Mouse (Mus musculus): ENCODE measurements around the gene Osbpl3. TPM values are rescaled to one million over a fixed set of nuclear protein-coding genes. Genes with fewer than 3 reads are reported as not detected.

Osbpl3 gene
- polyA plus RNA-seq, 1 experiment from 2014 or later, result 15.1 TPM

- Histone ChIP-seq H3K36me3 (no peaks in the 10 kb centered on the region), H3K4me2 (no peak overlapping the region), H3K27me3 (no peaks in the 10 kb centered on the region), H3K4me3 (no peak overlapping the region), H3K4me1 (no peaks in the 10 kb centered on the region), H3K27ac (no peak overlapping the region), H3K9ac (no peak overlapping the region), H3K9me3 (no peaks in the 10 kb centered on the region)
- WGBS, result 63% methylated on average over 3 of the region's 3 CpGs
- no peak for ATAC-seq (ENCODE audit: insufficient number of reproducible peaks, insufficient read depth, low FRiP score, low TSS enrichment, low read depth)
Observed at GRCm38 (mm10) chr6:50466451-50466850, 10.4 kb upstream of the Osbpl3 start.

GRCm38 (mm10) chr6:50464690-50465485, 8.9 kb upstream of the Osbpl3 start:
- Histone ChIP-seq H3K9ac (no peak overlapping the region), H3K4me1 (no peaks in the 10 kb centered on the region), H3K4me2 (no peak overlapping the region), H3K27ac (no peak overlapping the region), H3K27me3 (no peaks in the 10 kb centered on the region), H3K4me3 (no peak overlapping the region), H3K36me3 (no peaks in the 10 kb centered on the region), H3K9me3 (no peaks in the 10 kb centered on the region)
- ATAC-seq (ENCODE audit: insufficient number of reproducible peaks, insufficient read depth, low FRiP score, low TSS enrichment, low read depth), result no peak
- WGBS, result 78% methylated on average over 9 of the region's 9 CpGs

- H3K27ac ChIP-seq, result no peak overlapping the region
- no peaks in the 10 kb centered on the region for H3K27me3 ChIP-seq
- no peak overlapping the region for H3K4me2 ChIP-seq
- H3K4me3 ChIP-seq, result no peak overlapping the region
- no peak for ATAC-seq (ENCODE audit: insufficient number of reproducible peaks, insufficient read depth, low FRiP score, low TSS enrichment, low read depth)
- WGBS, result 87% methylated on average over 4 of the region's 4 CpGs
- H3K36me3 ChIP-seq, result no peaks in the 10 kb centered on the region
- H3K9me3 ChIP-seq, result no peaks in the 10 kb centered on the region
- H3K9ac ChIP-seq, result no peak overlapping the region
- no peaks in the 10 kb centered on the region for H3K4me1 ChIP-seq
Observed at GRCm38 (mm10) chr6:50462026-50462425, 6.0 kb upstream of the Osbpl3 start.

DNA sequence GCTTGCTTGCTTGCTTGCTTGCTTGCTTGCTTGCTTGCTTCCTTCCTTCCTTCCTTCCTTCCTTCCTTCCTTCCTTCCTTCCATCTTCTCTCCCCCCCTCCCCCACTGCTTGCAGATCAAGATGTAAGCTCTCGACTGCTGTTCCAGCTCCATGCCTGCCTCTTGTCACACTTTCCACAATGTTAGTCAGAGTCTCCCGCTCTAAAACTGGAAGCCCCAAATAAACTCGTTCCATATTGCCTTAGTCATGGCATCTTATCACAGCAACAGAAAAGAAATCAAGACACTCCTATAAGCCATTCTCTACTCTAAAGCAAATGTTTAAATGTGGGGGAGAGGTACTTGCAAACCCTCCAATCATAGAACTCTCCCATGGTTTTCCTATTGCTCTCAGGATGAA, 5.6 kb upstream of the Osbpl3 start:
- Histone ChIP-seq H3K27ac (no peak overlapping the region), H3K9me3 (no peaks in the 10 kb centered on the region), H3K36me3 (no peaks in the 10 kb centered on the region), H3K4me2 (no peak overlapping the region), H3K4me1 (no peaks in the 10 kb centered on the region), H3K27me3 (no peaks in the 10 kb centered on the region), H3K9ac (no peak overlapping the region), H3K4me3 (no peak overlapping the region)
- WGBS, result 81% methylated on average over 3 of the region's 3 CpGs
- ATAC-seq (ENCODE audit: insufficient number of reproducible peaks, insufficient read depth, low FRiP score, low TSS enrichment, low read depth), result no peak

GRCm38 (mm10) chr6:50460646-50461045, 4.6 kb upstream of the Osbpl3 start:
- no peaks in the 10 kb centered on the region for H3K27me3 ChIP-seq
- no peak overlapping the region for H3K27ac ChIP-seq
- no peak overlapping the region for H3K9ac ChIP-seq
- no peak overlapping the region for H3K4me2 ChIP-seq
- no peaks in the 10 kb centered on the region for H3K36me3 ChIP-seq
- no peaks in the 10 kb centered on the region for H3K9me3 ChIP-seq
- H3K4me1 ChIP-seq, result no peaks in the 10 kb centered on the region
- no peak overlapping the region for H3K4me3 ChIP-seq
- no peak for ATAC-seq (ENCODE audit: insufficient number of reproducible peaks, insufficient read depth, low FRiP score, low TSS enrichment, low read depth)
- WGBS, result 86% methylated on average over 5 of the region's 5 CpGs

DNA sequence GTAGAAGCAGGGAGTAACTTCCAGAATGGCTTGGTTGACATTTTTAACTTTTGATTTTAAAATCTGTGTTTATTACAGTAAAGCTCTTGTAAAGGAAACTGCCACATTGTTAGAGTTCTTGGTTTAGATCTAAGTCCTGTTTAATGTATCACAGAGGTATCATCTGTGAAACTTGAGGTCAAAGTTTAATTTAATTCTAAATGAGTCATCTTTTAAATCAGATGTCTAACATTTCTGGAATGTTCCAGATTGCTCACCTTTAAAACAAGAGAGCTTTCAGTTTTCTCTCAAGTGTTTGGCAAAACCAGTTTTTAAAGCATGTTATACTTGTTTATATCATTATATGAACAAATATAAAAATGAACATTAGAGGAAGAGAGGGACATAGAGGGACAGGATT, 4.2 kb upstream of the Osbpl3 start:
- Histone ChIP-seq H3K4me2 (no peak overlapping the region), H3K4me1 (peaks cover under 1% of the 10 kb centered on the region), H3K4me3 (no peak overlapping the region), H3K9ac (no peak overlapping the region), H3K9me3 (no peaks in the 10 kb centered on the region), H3K36me3 (no peaks in the 10 kb centered on the region), H3K27me3 (no peaks in the 10 kb centered on the region), H3K27ac (no peak overlapping the region)
- no peak for ATAC-seq (ENCODE audit: insufficient number of reproducible peaks, insufficient read depth, low FRiP score, low TSS enrichment, low read depth)

DNA sequence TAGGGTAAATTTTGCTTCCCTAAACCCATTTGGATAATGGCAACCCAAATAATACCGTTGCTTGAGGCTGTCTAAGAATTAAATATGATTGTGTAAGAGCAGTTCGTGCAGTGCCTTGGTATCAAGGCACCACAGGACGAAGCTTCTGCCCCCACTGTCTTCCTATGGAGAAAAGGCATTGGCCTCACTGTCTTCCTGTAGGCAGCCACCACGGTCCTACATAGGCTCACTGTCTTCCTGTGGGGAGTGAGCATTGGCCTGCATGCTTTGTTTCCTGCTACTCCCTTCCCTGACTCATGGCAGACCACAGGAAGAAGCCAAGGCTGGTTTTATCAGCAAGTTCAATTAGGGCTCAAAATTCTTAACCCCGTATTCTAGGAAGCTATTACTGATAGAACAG, 3.3 kb upstream of the Osbpl3 start:
- Histone ChIP-seq H3K4me1 (peaks cover 9% of the 10 kb centered on the region), H3K36me3 (no peaks in the 10 kb centered on the region), H3K27me3 (no peaks in the 10 kb centered on the region), H3K27ac (no peak overlapping the region), H3K4me2 (no peak overlapping the region), H3K9me3 (no peaks in the 10 kb centered on the region), H3K9ac (no peak overlapping the region), H3K4me3 (no peak overlapping the region)
- ATAC-seq (ENCODE audit: insufficient number of reproducible peaks, insufficient read depth, low FRiP score, low TSS enrichment, low read depth), result no peak
- WGBS, result 68% methylated on average over 5 of the region's 5 CpGs

- Histone ChIP-seq H3K36me3 (no peaks in the 10 kb centered on the region), H3K27ac (no peak overlapping the region), H3K4me2 (no peak overlapping the region), H3K4me3 (no peak overlapping the region), H3K9ac (no peak overlapping the region), H3K9me3 (no peaks in the 10 kb centered on the region), H3K4me1 (peaks cover 20% of the 10 kb centered on the region), H3K27me3 (no peaks in the 10 kb centered on the region)
- no peak for ATAC-seq (ENCODE audit: insufficient number of reproducible peaks, insufficient read depth, low FRiP score, low TSS enrichment, low read depth)
- 81% methylated on average over 12 of the region's 12 CpGs for WGBS
Observed at GRCm38 (mm10) chr6:50457551-50458348, 1.7 kb upstream of the Osbpl3 start.

DNA sequence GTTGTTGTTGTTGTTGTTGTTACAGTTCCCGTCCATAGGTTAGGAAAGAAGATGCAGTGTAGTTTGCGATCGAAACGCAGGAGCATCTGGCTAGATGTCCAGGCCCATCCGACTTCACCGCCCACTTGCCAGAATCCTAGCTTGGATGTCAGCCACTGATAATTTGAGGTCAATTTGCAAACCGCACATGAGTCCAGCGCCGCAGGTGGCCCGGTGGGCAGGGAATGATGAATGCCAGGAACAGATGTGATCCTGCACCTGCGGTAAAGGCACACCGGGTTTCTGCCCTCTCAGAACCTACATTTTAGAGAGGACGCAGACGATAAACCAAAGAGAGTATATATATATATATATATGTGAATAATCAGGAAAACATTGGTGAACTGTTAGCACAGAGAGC, 705 bp upstream of the Osbpl3 start:
- Histone ChIP-seq H3K4me3 (peak overlapping the region; percentile 67), H3K4me1 (peaks cover 30% of the 10 kb centered on the region), H3K36me3 (no peaks in the 10 kb centered on the region), H3K9me3 (no peaks in the 10 kb centered on the region), H3K9ac (no peak overlapping the region), H3K27ac (peak overlapping the region; percentile 87; the same call in 1 of the 2 replicates), H3K27me3 (no peaks in the 10 kb centered on the region), H3K4me2 (peak overlapping the region; percentile 96)
- 60% methylated on average over 14 of the region's 14 CpGs for WGBS
- no peak for ATAC-seq (ENCODE audit: insufficient number of reproducible peaks, insufficient read depth, low FRiP score, low TSS enrichment, low read depth)

- H3K27ac ChIP-seq, result peak overlapping the region; percentile 87
- no peaks in the 10 kb centered on the region for H3K36me3 ChIP-seq
- peaks cover 30% of the 10 kb centered on the region for H3K4me1 ChIP-seq
- peak overlapping the region; percentile 80 for H3K9ac ChIP-seq
- ATAC-seq (ENCODE audit: insufficient number of reproducible peaks, insufficient read depth, low FRiP score, low TSS enrichment, low read depth), result peak; percentile 48
- peak overlapping the region; percentile 67 for H3K4me3 ChIP-seq
- under 1% methylated on average over 39 of the region's 39 CpGs for WGBS
- H3K9me3 ChIP-seq, result no peaks in the 10 kb centered on the region
- no peaks in the 10 kb centered on the region for H3K27me3 ChIP-seq
- H3K4me2 ChIP-seq, result peak overlapping the region; percentile 96
Observed at GRCm38 (mm10) chr6:50455102-50455828, 736 bp downstream of the Osbpl3 start.

- H3K36me3 ChIP-seq, result no peaks in the 10 kb centered on the region
- H3K27me3 ChIP-seq, result no peaks in the 10 kb centered on the region
- H3K9me3 ChIP-seq, result no peaks in the 10 kb centered on the region
- H3K9ac ChIP-seq, result no peak overlapping the region
- H3K27ac ChIP-seq, result no peak overlapping the region
- H3K4me1 ChIP-seq, result peaks cover 30% of the 10 kb centered on the region
- peak overlapping the region; percentile 2; the same call in 1 of the 2 replicates for H3K4me2 ChIP-seq
- H3K4me3 ChIP-seq, result no peak overlapping the region
- WGBS, result 35% methylated on average over 6 of the region's 6 CpGs
- no peak for ATAC-seq (ENCODE audit: insufficient number of reproducible peaks, insufficient read depth, low FRiP score, low TSS enrichment, low read depth)
Observed at GRCm38 (mm10) chr6:50453651-50454050, 2.4 kb downstream of the Osbpl3 start.
